Mouse (Mus musculus) heart, adult 2 months (tissue): ENCODE results near the gene Pyroxd2.

Source experiments
- CTCF ChIP-seq: fragments of 200-600 bp; IDR thresholded peaks from 2 replicates; pipeline ENCODE4 v1.8.1; 2022; ENCODE audit warnings: antibody characterized with exemption, mild to moderate bottlenecking, moderate library complexity
- EP300 ChIP-seq: fragments of 200-500 bp; IDR thresholded peaks from 2 replicates; pipeline ENCODE4 v1.6.1; 2011; ENCODE audit warnings: low read depth, low read length, control low read depth; ENCODE audit not compliant: insufficient read depth
- POLR2A ChIP-seq: fragments of 200-500 bp; IDR thresholded peaks from 2 replicates; pipeline ENCODE4 v1.6.1; 2011; ENCODE audit warnings: mild to moderate bottlenecking, low read depth, low read length, control low read depth; ENCODE audit not compliant: insufficient read depth

DNA sequence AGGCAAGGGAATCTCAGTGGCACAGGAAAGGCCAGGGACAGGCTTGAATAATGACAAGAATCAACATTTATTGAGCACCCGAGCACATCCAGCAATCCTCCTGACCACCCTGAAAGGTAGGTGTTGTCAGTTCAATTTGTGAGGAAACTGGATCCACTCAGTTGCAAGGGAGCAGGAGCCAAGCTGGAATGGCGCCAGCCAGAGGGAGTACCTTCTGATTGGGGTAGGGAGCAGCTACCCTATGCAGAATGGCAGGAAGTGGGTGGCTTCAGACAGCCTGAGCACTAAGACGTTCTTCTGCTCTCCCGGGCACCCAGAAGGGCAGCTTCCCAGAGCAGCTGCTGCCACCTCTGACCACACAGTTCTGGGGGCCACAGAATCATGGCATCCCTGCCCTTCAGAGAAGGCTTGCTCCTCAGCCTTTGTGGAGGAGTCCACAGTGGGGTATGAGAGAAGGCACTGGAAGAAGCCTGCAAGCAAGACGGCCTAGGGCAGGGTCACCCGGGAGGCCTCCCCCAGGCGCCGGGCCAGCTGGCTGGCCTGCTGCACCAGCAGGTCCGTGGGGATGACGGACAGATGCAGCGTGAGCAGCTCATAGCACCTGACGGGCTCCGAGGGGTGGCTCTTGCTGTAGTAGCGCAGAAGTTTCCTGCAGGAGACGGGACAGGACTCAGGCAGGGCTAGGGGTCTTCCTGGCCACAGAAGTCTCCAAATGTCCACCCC lies 2.7 kb upstream of the Pyroxd2 start:
- no peak for TF ChIP-seq CTCF
- no peak for TF ChIP-seq POLR2A
- TF ChIP-seq EP300, result no peak
